Mouse (Mus musculus) neural tube, embryonic 11.5 days (tissue): ENCODE measurements around the gene Egfr. TPM values are rescaled to one million over a fixed set of nuclear protein-coding genes. Genes with fewer than 3 reads are reported as not detected.

Experiments used
- ATAC-seq: fragments of 200-750 bp; cut with Nextera tagmentation; 2 replicates; pipeline ENCODE4 v1.8.0; 2017; ENCODE audit warnings: moderate number of reproducible peaks, mild to moderate bottlenecking, moderate TSS enrichment, moderate library complexity; ENCODE audit not compliant: insufficient read depth, low FRiP score, low TSS enrichment
- DNase-seq: peaks from one replicate; pipeline ENCODE4 v3.0.0-alpha.2; 2015; ENCODE audit warnings: low spot score
- H3K27ac ChIP-seq: fragments of 300-500 bp; sonication (generic); 2 replicates; pipeline ENCODE4 v1.5.1; 2014; ENCODE audit warnings: low read depth, mild to moderate bottlenecking, low read length
- H3K27me3 ChIP-seq: fragments of 300-500 bp; sonication (generic); 2 replicates; pipeline ENCODE4 v1.6.1; 2014; ENCODE audit warnings: mild to moderate bottlenecking, low read length, mixed read lengths; ENCODE audit not compliant: control insufficient read depth, insufficient read depth
- H3K36me3 ChIP-seq: fragments of 300-500 bp; sonication (generic); 2 replicates; pipeline ENCODE4 v1.6.1; 2014; ENCODE audit warnings: mild to moderate bottlenecking, low read length, moderate library complexity, mixed read lengths; ENCODE audit not compliant: control insufficient read depth, insufficient read depth
- H3K4me1 ChIP-seq: fragments of 300-500 bp; sonication (generic); 2 replicates; pipeline ENCODE4 v1.6.1; 2014; ENCODE audit warnings: low read length, mixed read lengths; ENCODE audit not compliant: control insufficient read depth, insufficient read depth
- H3K4me2 ChIP-seq: fragments of 300-500 bp; sonication (generic); 2 replicates; pipeline ENCODE4 v1.6.1; 2014; ENCODE audit warnings: low read depth, mild to moderate bottlenecking, moderate library complexity
- H3K4me3 ChIP-seq: fragments of 300-500 bp; sonication (generic); 2 replicates; pipeline ENCODE4 v1.5.1; 2014; ENCODE audit warnings: low read depth, low read length
- H3K9ac ChIP-seq: fragments of 300-500 bp; sonication (generic); 2 replicates; pipeline ENCODE4 v1.6.1; 2014; ENCODE audit warnings: mild to moderate bottlenecking, low read length
- H3K9me3 ChIP-seq: fragments of 300-500 bp; sonication (generic); 2 replicates; pipeline ENCODE4 v1.6.1; 2016; ENCODE audit warnings: low read length; ENCODE audit not compliant: control insufficient read depth
- WGBS: fragments of 180-500 bp; shearing (Covaris S2); extraction: QIAGEN DNeasy Blood & Tissue Kit; methylation state at CpG from one replicate; pipeline ENCODE4 v1.1.7; 2014; 5-methylcytosine and 5-hydroxymethylcytosine counted together
- polyA plus RNA-seq: library from polyadenylated mRNA; unstranded; fragments of >200 nt; fragmentation: Nextera tagmentation; extraction: Ambion mirVana; gene quantifications from 2 replicates; pipeline ENCODE4 v1.2.1, GENCODE M21; 2014

Gene Egfr
- polyA plus RNA-seq, 1 experiment from 2014 or later = 2.6 TPM

- no peak overlapping the region for H3K4me2 ChIP-seq
- H3K27me3 ChIP-seq = no peaks in the 10 kb centered on the region
- no peak overlapping the region for H3K9ac ChIP-seq
- H3K27ac ChIP-seq = no peak overlapping the region
- 82% methylated on average over 6 of the region's 6 CpGs for WGBS
- H3K36me3 ChIP-seq = no peaks in the 10 kb centered on the region
- H3K4me3 ChIP-seq = no peak overlapping the region
- no peaks in the 10 kb centered on the region for H3K4me1 ChIP-seq
- DNase-seq = no peak
- H3K9me3 ChIP-seq = no peaks in the 10 kb centered on the region
- ATAC-seq = no peak
Measured at GRCm38 (mm10) chr11:16795513-16795912, 43.5 kb downstream of the Egfr start.

GRCm38 (mm10) chr11:16797456-16797855, 45.5 kb downstream of the Egfr start:
- Histone ChIP-seq H3K4me3 (no peak overlapping the region), H3K36me3 (no peaks in the 10 kb centered on the region), H3K27ac (no peak overlapping the region), H3K4me1 (no peaks in the 10 kb centered on the region), H3K9me3 (no peaks in the 10 kb centered on the region), H3K27me3 (no peaks in the 10 kb centered on the region), H3K9ac (no peak overlapping the region), H3K4me2 (no peak overlapping the region)
- ATAC-seq (no peak), DNase-seq (no peak)
- WGBS = 84% methylated on average over 3 of the region's 3 CpGs

GRCm38 (mm10) chr11:16798136-16798535, 46.1 kb downstream of the Egfr start:
- H3K9ac ChIP-seq = no peak overlapping the region
- H3K9me3 ChIP-seq = no peaks in the 10 kb centered on the region
- no peaks in the 10 kb centered on the region for H3K4me1 ChIP-seq
- H3K36me3 ChIP-seq = no peaks in the 10 kb centered on the region
- no peak overlapping the region for H3K4me2 ChIP-seq
- no peak for DNase-seq
- H3K27me3 ChIP-seq = no peaks in the 10 kb centered on the region
- ATAC-seq = no peak
- no peak overlapping the region for H3K4me3 ChIP-seq
- no peak overlapping the region for H3K27ac ChIP-seq

- ATAC-seq (no peak), DNase-seq (no peak)
- no peak overlapping the region for H3K4me2 ChIP-seq
- H3K4me3 ChIP-seq = no peak overlapping the region
- H3K27me3 ChIP-seq = no peaks in the 10 kb centered on the region
- H3K27ac ChIP-seq = no peak overlapping the region
- H3K9ac ChIP-seq = no peak overlapping the region
- 89% methylated on average over 6 of the region's 6 CpGs for WGBS
- H3K36me3 ChIP-seq = no peaks in the 10 kb centered on the region
- H3K4me1 ChIP-seq = no peaks in the 10 kb centered on the region
- no peaks in the 10 kb centered on the region for H3K9me3 ChIP-seq
Measured at GRCm38 (mm10) chr11:16800507-16800906, 48.5 kb downstream of the Egfr start.

GRCm38 (mm10) chr11:16802668-16803067, 50.7 kb downstream of the Egfr start:
- ATAC-seq = no peak
- no peaks in the 10 kb centered on the region for H3K36me3 ChIP-seq
- WGBS = 87% methylated on average over 1 of the region's 1 CpGs
- H3K4me3 ChIP-seq = no peak overlapping the region
- no peaks in the 10 kb centered on the region for H3K9me3 ChIP-seq
- DNase-seq = no peak
- no peak overlapping the region for H3K27ac ChIP-seq
- H3K4me1 ChIP-seq = no peaks in the 10 kb centered on the region
- no peaks in the 10 kb centered on the region for H3K27me3 ChIP-seq
- no peak overlapping the region for H3K9ac ChIP-seq
- H3K4me2 ChIP-seq = no peak overlapping the region

- 86% methylated on average over 2 of the region's 2 CpGs for WGBS
- ATAC-seq = no peak
Measured at GRCm38 (mm10) chr11:16804016-16804415, 52.0 kb downstream of the Egfr start.

GRCm38 (mm10) chr11:16805886-16806285, 53.9 kb downstream of the Egfr start:
- H3K27ac ChIP-seq = no peak overlapping the region
- H3K9me3 ChIP-seq = no peaks in the 10 kb centered on the region
- ATAC-seq = no peak
- 88% methylated on average over 4 of the region's 4 CpGs for WGBS
- no peak overlapping the region for H3K4me2 ChIP-seq
- no peaks in the 10 kb centered on the region for H3K4me1 ChIP-seq
- H3K27me3 ChIP-seq = no peaks in the 10 kb centered on the region
- H3K4me3 ChIP-seq = no peak overlapping the region
- H3K9ac ChIP-seq = no peak overlapping the region
- no peak for DNase-seq
- no peaks in the 10 kb centered on the region for H3K36me3 ChIP-seq

More at GRCm38 (mm10) chr11:16804016-16804415, 52.0 kb downstream of the Egfr start:
- Histone ChIP-seq H3K4me2 (no peak overlapping the region), H3K27ac (no peak overlapping the region), H3K9ac (no peak overlapping the region), H3K4me3 (no peak overlapping the region), H3K9me3 (no peaks in the 10 kb centered on the region), H3K36me3 (no peaks in the 10 kb centered on the region), H3K27me3 (no peaks in the 10 kb centered on the region), H3K4me1 (no peaks in the 10 kb centered on the region)
- no peak for DNase-seq

GRCm38 (mm10) chr11:16809161-16809967, 57.4 kb downstream of the Egfr start:
- WGBS = 87% methylated on average over 9 of the region's 9 CpGs
- Histone ChIP-seq H3K36me3 (no peaks in the 10 kb centered on the region), H3K4me1 (no peaks in the 10 kb centered on the region), H3K4me3 (no peak overlapping the region), H3K9ac (no peak overlapping the region), H3K27me3 (no peaks in the 10 kb centered on the region), H3K9me3 (no peaks in the 10 kb centered on the region), H3K27ac (no peak overlapping the region), H3K4me2 (no peak overlapping the region)
- no peak for DNase-seq
- ATAC-seq = no peak

- H3K4me3 ChIP-seq = no peak overlapping the region
- H3K4me1 ChIP-seq = no peaks in the 10 kb centered on the region
- H3K27ac ChIP-seq = no peak overlapping the region
- no peaks in the 10 kb centered on the region for H3K27me3 ChIP-seq
- H3K36me3 ChIP-seq = no peaks in the 10 kb centered on the region
- H3K9ac ChIP-seq = no peak overlapping the region
- ATAC-seq (no peak), DNase-seq (no peak)
- no peaks in the 10 kb centered on the region for H3K9me3 ChIP-seq
- WGBS = 94% methylated on average over 3 of the region's 3 CpGs
- no peak overlapping the region for H3K4me2 ChIP-seq
Measured at GRCm38 (mm10) chr11:16810086-16810485, 58.1 kb downstream of the Egfr start.
